Mouse (Mus musculus): ENCODE measurements around the gene Btbd9. TPM values are rescaled to one million over a fixed set of nuclear protein-coding genes. Genes with fewer than 3 reads are reported as not detected.

The Btbd9 gene
- polyA plus RNA-seq, 1 experiment, result 15.3 TPM

- Histone ChIP-seq H3K36me3 (ENCODE audit: control insufficient read depth, insufficient read depth) (no peaks in the 10 kb centered on the region), H3K27me3 (ENCODE audit: control insufficient read depth, insufficient read depth, insufficient read length) (no peaks in the 10 kb centered on the region), H3ac (ENCODE audit: control insufficient read depth, insufficient read length, low read depth) (no peak overlapping the region), H3K79me2 (ENCODE audit: control insufficient read depth, insufficient read depth) (no peaks in the 10 kb centered on the region), H3K4me3 (ENCODE audit: insufficient read depth, poor library complexity, severe bottlenecking) (no peak overlapping the region), H3K79me3 (ENCODE audit: low read depth) (no peaks in the 10 kb centered on the region)
- TF ChIP-seq CTCF (IDR thresholded peaks at IDR 0.05; ENCODE audit: control insufficient read depth, insufficient read depth, insufficient read length) (no peak), MYOD1 (IDR thresholded peaks at IDR 0.05; ENCODE audit: control insufficient read depth, insufficient read length, low read depth) (no peak), MYOG (IDR thresholded peaks at IDR 0.05; ENCODE audit: control insufficient read depth, extremely low read depth, insufficient read length) (no peak), FOSL1 (IDR thresholded peaks at IDR 0.05; ENCODE audit: insufficient read depth, low read length, poor library complexity, severe bottlenecking) (no peak), MAX (IDR thresholded peaks at IDR 0.05) (no peak), USF1 (IDR thresholded peaks at IDR 0.05; ENCODE audit: low read depth) (no peak), CEBPB (IDR thresholded peaks at IDR 0.05; ENCODE audit: low read depth) (no peak)
Observed at GRCm38 (mm10) chr17:30549899-30550773, 26.2 kb downstream of the Btbd9 start.

GRCm38 (mm10) chr17:30539098-30539497 is 37.2 kb downstream of the Btbd9 start:
- Histone ChIP-seq H3K4me3 (ENCODE audit: insufficient read depth, poor library complexity, severe bottlenecking) (no peak overlapping the region), H3K27me3 (ENCODE audit: control insufficient read depth, insufficient read depth, insufficient read length) (no peaks in the 10 kb centered on the region), H3ac (ENCODE audit: control insufficient read depth, insufficient read length, low read depth) (no peak overlapping the region), H3K79me2 (ENCODE audit: control insufficient read depth, insufficient read depth) (no peaks in the 10 kb centered on the region), H3K79me3 (ENCODE audit: low read depth) (no peaks in the 10 kb centered on the region), H3K36me3 (ENCODE audit: control insufficient read depth, insufficient read depth) (no peaks in the 10 kb centered on the region)
- TF ChIP-seq CEBPB (IDR thresholded peaks at IDR 0.05; ENCODE audit: low read depth), result no peak
- no peak for TF ChIP-seq MAX (IDR thresholded peaks at IDR 0.05)
- no peak for TF ChIP-seq FOSL1 (IDR thresholded peaks at IDR 0.05; ENCODE audit: insufficient read depth, low read length, poor library complexity, severe bottlenecking)
- no peak for TF ChIP-seq CTCF (IDR thresholded peaks at IDR 0.05; ENCODE audit: control insufficient read depth, insufficient read depth, insufficient read length)
- no peak for TF ChIP-seq MYOG (IDR thresholded peaks at IDR 0.05; ENCODE audit: control insufficient read depth, extremely low read depth, insufficient read length)

- no peaks in the 10 kb centered on the region for H3K27me3 ChIP-seq (ENCODE audit: control insufficient read depth, insufficient read depth, insufficient read length)
- no peaks in the 10 kb centered on the region for H3K36me3 ChIP-seq (ENCODE audit: control insufficient read depth, insufficient read depth)
- H3K79me2 ChIP-seq (ENCODE audit: control insufficient read depth, insufficient read depth), result no peaks in the 10 kb centered on the region
- H3ac ChIP-seq (ENCODE audit: control insufficient read depth, insufficient read length, low read depth), result no peak overlapping the region
- H3K79me3 ChIP-seq (ENCODE audit: low read depth), result no peaks in the 10 kb centered on the region
- TF ChIP-seq FOSL1 (IDR thresholded peaks at IDR 0.05; ENCODE audit: insufficient read depth, low read length, poor library complexity, severe bottlenecking) (no peak), MYOG (IDR thresholded peaks at IDR 0.05; ENCODE audit: control insufficient read depth, extremely low read depth, insufficient read length) (no peak), USF1 (IDR thresholded peaks at IDR 0.05; ENCODE audit: low read depth) (no peak), CTCF (IDR thresholded peaks at IDR 0.05; ENCODE audit: control insufficient read depth, insufficient read depth, insufficient read length) (no peak), MYOD1 (IDR thresholded peaks at IDR 0.05; ENCODE audit: control insufficient read depth, insufficient read length, low read depth) (no peak), MAX (IDR thresholded peaks at IDR 0.05) (no peak), CEBPB (IDR thresholded peaks at IDR 0.05; ENCODE audit: low read depth) (no peak)
- no peak overlapping the region for H3K4me3 ChIP-seq (ENCODE audit: insufficient read depth, poor library complexity, severe bottlenecking)
Observed at GRCm38 (mm10) chr17:30536651-30537050, 39.6 kb downstream of the Btbd9 start.

- H3K79me3 ChIP-seq (ENCODE audit: low read depth), result no peaks in the 10 kb centered on the region
- no peaks in the 10 kb centered on the region for H3K36me3 ChIP-seq (ENCODE audit: control insufficient read depth, insufficient read depth)
- no peaks in the 10 kb centered on the region for H3K79me2 ChIP-seq (ENCODE audit: control insufficient read depth, insufficient read depth)
- H3ac ChIP-seq (ENCODE audit: control insufficient read depth, insufficient read length, low read depth), result no peak overlapping the region
- TF ChIP-seq CEBPB (IDR thresholded peaks at IDR 0.05; ENCODE audit: low read depth), result no peak
- no peak for TF ChIP-seq FOSL1 (IDR thresholded peaks at IDR 0.05; ENCODE audit: insufficient read depth, low read length, poor library complexity, severe bottlenecking)
- no peak for TF ChIP-seq MYOG (IDR thresholded peaks at IDR 0.05; ENCODE audit: control insufficient read depth, extremely low read depth, insufficient read length)
- no peak for TF ChIP-seq USF1 (IDR thresholded peaks at IDR 0.05; ENCODE audit: low read depth)
- no peak for TF ChIP-seq MAX (IDR thresholded peaks at IDR 0.05)
- no peak for TF ChIP-seq MYOD1 (IDR thresholded peaks at IDR 0.05; ENCODE audit: control insufficient read depth, insufficient read length, low read depth)
- TF ChIP-seq CTCF (IDR thresholded peaks at IDR 0.05; ENCODE audit: control insufficient read depth, insufficient read depth, insufficient read length), result no peak
- no peak overlapping the region for H3K4me3 ChIP-seq (ENCODE audit: insufficient read depth, poor library complexity, severe bottlenecking)
- no peaks in the 10 kb centered on the region for H3K27me3 ChIP-seq (ENCODE audit: control insufficient read depth, insufficient read depth, insufficient read length)
Observed at GRCm38 (mm10) chr17:30533098-30533497, 43.2 kb downstream of the Btbd9 start.

GRCm38 (mm10) chr17:30530542-30530940 is 45.7 kb downstream of the Btbd9 start:
- Histone ChIP-seq H3K36me3 (ENCODE audit: control insufficient read depth, insufficient read depth) (no peaks in the 10 kb centered on the region), H3K79me2 (ENCODE audit: control insufficient read depth, insufficient read depth) (no peaks in the 10 kb centered on the region), H3K79me3 (ENCODE audit: low read depth) (no peaks in the 10 kb centered on the region), H3K4me3 (ENCODE audit: insufficient read depth, poor library complexity, severe bottlenecking) (no peak overlapping the region), H3K27me3 (ENCODE audit: control insufficient read depth, insufficient read depth, insufficient read length) (no peaks in the 10 kb centered on the region), H3ac (ENCODE audit: control insufficient read depth, insufficient read length, low read depth) (no peak overlapping the region)
- TF ChIP-seq MYOD1 (IDR thresholded peaks at IDR 0.05; ENCODE audit: control insufficient read depth, insufficient read length, low read depth) (no peak), CTCF (IDR thresholded peaks at IDR 0.05; ENCODE audit: control insufficient read depth, insufficient read depth, insufficient read length) (no peak), USF1 (IDR thresholded peaks at IDR 0.05; ENCODE audit: low read depth) (no peak), FOSL1 (IDR thresholded peaks at IDR 0.05; ENCODE audit: insufficient read depth, low read length, poor library complexity, severe bottlenecking) (no peak), MAX (IDR thresholded peaks at IDR 0.05) (no peak), CEBPB (IDR thresholded peaks at IDR 0.05; ENCODE audit: low read depth) (no peak), MYOG (IDR thresholded peaks at IDR 0.05; ENCODE audit: control insufficient read depth, extremely low read depth, insufficient read length) (no peak)

Measured in C2C12 (cell line).